Mouse (Mus musculus) hindbrain, embryonic 15.5 days (tissue): Measurements from ENCODE around the gene Gm12794. TPM values are rescaled to one million over a fixed set of nuclear protein-coding genes. Genes with fewer than 3 reads are reported as not detected.
"Not testable (repeated sequence)": the region's sequence is repeated elsewhere in the genome, so short reads cannot be mapped to it uniquely, and the experiment has no call there.

Experiments
- ATAC-seq: fragments of 200-750 bp; cut with Nextera tagmentation; 2 replicates; pipeline ENCODE4 v1.8.0; 2017; ENCODE audit warnings: low read depth, moderate number of reproducible peaks, moderate TSS enrichment; ENCODE audit not compliant: low FRiP score
- H3K27ac ChIP-seq: fragments of 300-500 bp; sonication (generic); replicated peaks from 2 replicates; pipeline ENCODE4 v1.5.1; 2015; ENCODE audit warnings: mild to moderate bottlenecking, inconsistent platforms
- H3K27me3 ChIP-seq: fragments of 300-500 bp; sonication (generic); 2 replicates; pipeline ENCODE4 v1.6.1; 2015; ENCODE audit warnings: control low read depth, inconsistent platforms
- H3K36me3 ChIP-seq: fragments of 300-500 bp; sonication (generic); 2 replicates; pipeline ENCODE4 v1.6.1; 2015; ENCODE audit warnings: control low read depth, inconsistent platforms
- H3K4me1 ChIP-seq: fragments of 300-500 bp; sonication (generic); replicated peaks from 2 replicates; pipeline ENCODE4 v1.6.1; 2015; ENCODE audit warnings: control low read depth, inconsistent platforms
- H3K4me2 ChIP-seq: fragments of 300-500 bp; sonication (generic); 2 replicates; pipeline ENCODE4 v1.6.1; 2015; ENCODE audit warnings: moderate library complexity, mild to moderate bottlenecking, inconsistent platforms
- H3K4me3 ChIP-seq: fragments of 300-500 bp; sonication (generic); 2 replicates; pipeline ENCODE4 v1.5.1; 2015; ENCODE audit warnings: mild to moderate bottlenecking, inconsistent platforms
- H3K9ac ChIP-seq: fragments of 300-500 bp; sonication (generic); 2 replicates; pipeline ENCODE4 v1.6.1; 2015; ENCODE audit warnings: inconsistent platforms
- H3K9me3 ChIP-seq: fragments of 300-500 bp; sonication (generic); 2 replicates; pipeline ENCODE4 v1.6.1; 2016; ENCODE audit warnings: control low read depth, inconsistent platforms
- WGBS: fragments of 180-500 bp; shearing (Covaris S2); methylation state at CpG from one replicate; pipeline ENCODE4 v1.1.7; 2015; 5-methylcytosine and 5-hydroxymethylcytosine counted together
- polyA plus RNA-seq: library from polyadenylated mRNA; unstranded; fragments of >200 nt; fragmentation: Nextera tagmentation; extraction: Ambion mirVana; gene quantifications from 2 replicates; pipeline ENCODE4 v1.2.1, GENCODE M21; 2015

Gm12794 gene
- polyA plus RNA-seq: not detected in 2 replicates

- H3K27ac ChIP-seq, H3K9me3 ChIP-seq, H3K36me3 ChIP-seq, H3K4me1 ChIP-seq, H3K4me2 ChIP-seq, H3K9ac ChIP-seq, H3K4me3 ChIP-seq, H3K27me3 ChIP-seq, ATAC-seq: not testable (repeated sequence)
- 73% methylated on average over 2 of the region's 2 CpGs for WGBS
Measured at GRCm38 (mm10) chr4:101940107-101940506, at the start of gene Gm12794. Gene Gm12794 (plus strand): TSS chr4:101940407.

- WGBS: 93% methylated on average over 7 of the region's 7 CpGs
Measured at GRCm38 (mm10) chr4:101893656-101894420, 46.4 kb upstream of the Gm12794 start, which contains the start of gene C130073F10Rik. Gene C130073F10Rik (minus strand): TSS chr4:101893789.

GRCm38 (mm10) chr4:101908821-101909220, 31.4 kb upstream of the Gm12794 start, which contains the start of gene Gm12800:
Gene Gm12800 (plus strand): TSS chr4:101909121.
- not testable (repeated sequence) for ATAC-seq, H3K27ac ChIP-seq, H3K36me3 ChIP-seq, H3K4me2 ChIP-seq, H3K4me3 ChIP-seq, H3K9ac ChIP-seq, H3K27me3 ChIP-seq, H3K9me3 ChIP-seq, H3K4me1 ChIP-seq
- WGBS: 88% methylated on average over 2 of the region's 2 CpGs

More at GRCm38 (mm10) chr4:101893656-101894420, 46.4 kb upstream of the Gm12794 start, which contains the start of gene C130073F10Rik:
- Histone ChIP-seq H3K27ac (no peak within 1 kb of the TSS), H3K4me2 (no peak within 1 kb of the TSS), H3K9me3 (no peaks in the 10 kb centered on the region), H3K9ac (no peak within 1 kb of the TSS), H3K4me1 (no peaks in the 10 kb centered on the region), H3K27me3 (no peaks in the 10 kb centered on the region), H3K36me3 (no peaks in the 10 kb centered on the region), H3K4me3 (no peak within 1 kb of the TSS)
- no peak for ATAC-seq

- not testable (repeated sequence) for H3K9me3 ChIP-seq, H3K4me3 ChIP-seq, H3K4me1 ChIP-seq, H3K36me3 ChIP-seq, H3K27me3 ChIP-seq, H3K4me2 ChIP-seq, H3K9ac ChIP-seq, H3K27ac ChIP-seq, ATAC-seq
- WGBS: 93% methylated on average over 1 of the region's 5 CpGs
Measured at GRCm38 (mm10) chr4:101980949-101981348, 40.7 kb downstream of the Gm12794 start, which contains the start of gene Gm12790. Gene Gm12790 (minus strand): TSS chr4:101981049.

GRCm38 (mm10) chr4:101985678-101986077, 45.5 kb downstream of the Gm12794 start:
- Histone ChIP-seq H3K27ac (no peak overlapping the region), H3K4me1 (no peaks in the 10 kb centered on the region), H3K4me3 (no peak overlapping the region), H3K36me3 (no peaks in the 10 kb centered on the region), H3K27me3 (no peaks in the 10 kb centered on the region), H3K9me3 (no peaks in the 10 kb centered on the region), H3K9ac (no peak overlapping the region), H3K4me2 (no peak overlapping the region)
- no peak for ATAC-seq
- 88% methylated on average over 5 of the region's 5 CpGs for WGBS

- 89% methylated on average over 2 of the region's 2 CpGs for WGBS
- not testable (repeated sequence) for H3K4me3 ChIP-seq, H3K9me3 ChIP-seq, ATAC-seq, H3K36me3 ChIP-seq, H3K4me1 ChIP-seq, H3K4me2 ChIP-seq, H3K27ac ChIP-seq, H3K27me3 ChIP-seq, H3K9ac ChIP-seq
Measured at GRCm38 (mm10) chr4:101986326-101986725, 46.1 kb downstream of the Gm12794 start, which contains the start of gene Gm12789. Gene Gm12789 (plus strand): TSS chr4:101986626.

Other genes starting within 250 kb of the Gm12794 start
- 3.4 and 5.3 TPM in 2 replicates for gene Lepr, start 223.0 kb upstream of the Gm12794 start, polyA plus RNA-seq
- gene B020004J07Rik, start 96.4 kb upstream of the Gm12794 start, polyA plus RNA-seq: not detected in 2 replicates
- gene C130073F10Rik, start 46.6 kb upstream of the Gm12794 start, polyA plus RNA-seq: not detected in 2 replicates
- not detected in 2 replicates for gene Gm12800, start 31.3 kb upstream of the Gm12794 start, polyA plus RNA-seq
- not detected in 2 replicates for gene Gm12790, start 40.6 kb downstream of the Gm12794 start, polyA plus RNA-seq
- not detected in 2 replicates for gene Gm12789, start 46.2 kb downstream of the Gm12794 start, polyA plus RNA-seq
- 44.0 TPM in 2 replicates for gene Pde4b, start 147.1 kb downstream of the Gm12794 start, polyA plus RNA-seq